Mouse (Mus musculus) CH12.LX (cell line): ENCODE data around the gene Acsbg1. TPM values are rescaled to one million over a fixed set of nuclear protein-coding genes. Genes with fewer than 3 reads are reported as not detected.

Experiments
- polyA plus RNA-seq: library from polyadenylated mRNA; unstranded; fragments of >175 nt; gene quantifications from 2 replicates; pipeline ENCODE4 v1.2.1, GENCODE M21; 2012; ENCODE audit warnings: low read depth; ENCODE audit not compliant: insufficient read length
- total RNA-seq, 2 experiments: library from RNA; depleted of rRNA; stranded (reverse); fragments of 300-350 nt in 1 of 2; fragments of >200 nt in 1 of 2; gene quantifications; 2 replicates each; pipeline ENCODE4 v1.2.3; 2012 to 2014

The Acsbg1 gene
- total and polyA plus RNA-seq, 3 experiments: 16.8 to 24.0 (median 23.6) TPM

Other genes with a start within 250 kb of the Acsbg1 start
- 20.1 and 23.7 TPM in 2 replicates for gene Dmxl2, start 160.2 kb downstream of the Acsbg1 start, total RNA-seq (2012; rRNA removed)
- gene Dmxl2, start 160.2 kb downstream of the Acsbg1 start, total RNA-seq (2014; rRNA removed): 21.8 and 24.2 TPM in 2 replicates
- gene Dmxl2, start 160.2 kb downstream of the Acsbg1 start, polyA plus RNA-seq: 22.5 and 26.6 TPM in 2 replicates
- gene Sh2d7, start 122.9 kb downstream of the Acsbg1 start, total RNA-seq (2012; rRNA removed): 0.81 and 0.84 TPM in 2 replicates
- gene Sh2d7, start 122.9 kb downstream of the Acsbg1 start, total RNA-seq (2014; rRNA removed): 0.83 and 0.90 TPM in 2 replicates
- 0.52 and 0.56 TPM in 2 replicates for gene Sh2d7, start 122.9 kb downstream of the Acsbg1 start, polyA plus RNA-seq
- gene Cib2, start 101.7 kb downstream of the Acsbg1 start, total RNA-seq (2012; rRNA removed): 2.0 and 2.1 TPM in 2 replicates
- gene Cib2, start 101.7 kb downstream of the Acsbg1 start, total RNA-seq (2014; rRNA removed): 3.3 and 3.4 TPM in 2 replicates
- gene Cib2, start 101.7 kb downstream of the Acsbg1 start, polyA plus RNA-seq: 2.3 and 3.5 TPM in 2 replicates
- 102 and 135 TPM in 2 replicates for gene Idh3a, start 75.5 kb downstream of the Acsbg1 start, total RNA-seq (2012; rRNA removed)
- gene Idh3a, start 75.5 kb downstream of the Acsbg1 start, total RNA-seq (2014; rRNA removed): 192 and 198 TPM in 2 replicates
- 178 and 186 TPM in 2 replicates for gene Idh3a, start 75.5 kb downstream of the Acsbg1 start, polyA plus RNA-seq
- 2.3 and 2.4 TPM in 2 replicates for gene Dnaja4, start 37.0 kb upstream of the Acsbg1 start, total RNA-seq (2012; rRNA removed)
- gene Dnaja4, start 37.0 kb upstream of the Acsbg1 start, total RNA-seq (2014; rRNA removed): 0.81 and 0.95 TPM in 2 replicates
- 1.1 and 1.8 TPM in 2 replicates for gene Dnaja4, start 37.0 kb upstream of the Acsbg1 start, polyA plus RNA-seq
- gene Wdr61, start 72.6 kb upstream of the Acsbg1 start, total RNA-seq (2012; rRNA removed): 118 and 141 TPM in 2 replicates
- gene Wdr61, start 72.6 kb upstream of the Acsbg1 start, total RNA-seq (2014; rRNA removed): 245 and 269 TPM in 2 replicates
- gene Wdr61, start 72.6 kb upstream of the Acsbg1 start, polyA plus RNA-seq: 157 and 164 TPM in 2 replicates
- gene Crabp1, start 102.9 kb upstream of the Acsbg1 start, total RNA-seq (2012; rRNA removed): not detected in 2 replicates
- not detected in 2 replicates for gene Crabp1, start 102.9 kb upstream of the Acsbg1 start, total RNA-seq (2014; rRNA removed)
- not detected in 2 replicates for gene Crabp1, start 102.9 kb upstream of the Acsbg1 start, polyA plus RNA-seq
- 15.0 and 15.7 TPM in 2 replicates for gene Ireb2, start 201.9 kb upstream of the Acsbg1 start, total RNA-seq (2012; rRNA removed)
- gene Ireb2, start 201.9 kb upstream of the Acsbg1 start, total RNA-seq (2014; rRNA removed): 33.7 and 37.6 TPM in 2 replicates
- 35.5 and 39.8 TPM in 2 replicates for gene Ireb2, start 201.9 kb upstream of the Acsbg1 start, polyA plus RNA-seq